Mouse (Mus musculus) liver, adult 2 months (tissue): ENCODE data around the gene Rbfox3.

Source experiments
- CTCF ChIP-seq: fragments of 200-500 bp; IDR thresholded peaks from 2 replicates; pipeline ENCODE4 v1.5.1; 2011; ENCODE audit warnings: low read depth, low read length, control low read depth
- POLR2A ChIP-seq: fragments of 200-500 bp; IDR thresholded peaks from 2 replicates; pipeline ENCODE4 v1.6.1; 2011; ENCODE audit warnings: low read length, control low read depth; ENCODE audit not compliant: insufficient read depth; ENCODE audit errors: extremely low read depth

DNA sequence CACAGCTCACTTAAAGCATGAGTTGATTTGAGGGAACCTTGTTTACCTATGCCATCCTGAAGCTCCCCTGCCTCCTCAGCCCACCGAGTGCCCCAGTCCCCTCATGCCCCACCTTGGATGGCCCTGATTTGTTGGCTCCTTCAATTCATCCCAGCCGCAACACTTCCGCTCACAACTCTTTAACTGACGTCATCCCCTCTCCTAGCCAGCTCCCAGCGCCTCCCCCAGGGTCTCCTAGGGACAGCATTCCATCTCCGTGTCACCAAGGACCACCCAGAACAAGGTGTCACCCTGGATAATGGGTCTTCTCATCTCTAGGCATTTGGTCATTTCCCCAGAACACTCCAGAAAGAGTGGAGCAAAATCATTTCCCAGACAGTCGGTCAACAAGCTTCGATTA is 188.2 kb downstream of the Rbfox3 start:
- TF ChIP-seq CTCF (no peak), POLR2A (no peak)
